Mouse (Mus musculus): Measurements from ENCODE around the gene Cnot6l.

DNA sequence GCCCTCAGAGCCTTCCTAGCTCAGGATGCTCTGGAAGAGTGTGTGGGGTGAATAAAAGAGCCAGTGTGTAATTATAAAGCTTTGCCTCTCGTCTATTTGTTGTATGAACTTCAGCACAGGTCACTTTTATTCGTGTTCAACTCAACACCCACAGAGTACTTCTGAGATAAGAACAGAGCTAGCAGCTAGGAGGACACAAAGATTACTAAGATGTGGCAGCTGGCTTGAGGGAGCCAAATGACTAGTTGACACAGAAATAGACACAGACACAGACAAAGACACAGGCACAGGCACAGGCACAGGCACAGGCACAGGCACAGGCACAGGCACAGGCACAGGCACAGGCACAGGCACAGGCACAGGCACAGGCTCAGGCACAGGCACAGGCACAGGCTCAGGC, 20.0 kb upstream of the Cnot6l start:
- TF ChIP-seq CTCF (IDR thresholded peaks at IDR 0.05; ENCODE audit: insufficient read depth, low read depth, low read length) (no peak), POLR2A (IDR thresholded peaks at IDR 0.05; ENCODE audit: insufficient read depth, low read depth, low read length) (no peak)
